Comparison of ENCODE assay signal across 29 mouse cellular contexts in genomic region chr2:34605040-34605439, GRCm38 (mm10).
DNase-seq lines count a peak whose midpoint lies in the region; ATAC-seq and TF ChIP-seq lines count a peak whose summit lies in the region.
"Had no signal": no experiment of that assay in that cellular context is flagged by ENCODE, and none has a peak within 500 bp of the region (broad histone marks: within the 10 kb centered on the region; RNA-seq: fewer than 3 reads in every experiment).

No protein-coding gene starts in this region.

- no peaks in the 10 kb centered on the region for H3K27me3 ChIP-seq in intestine, postnatal 0 days (replicated peaks; ENCODE audit: control insufficient read depth, insufficient read depth, low read length)
- H3K27me3 ChIP-seq in intestine, embryonic 16.5 days (replicated peaks; ENCODE audit: control insufficient read depth, insufficient read depth, low read length): no peaks in the 10 kb centered on the region
- no peaks in the 10 kb centered on the region for H3K27me3 ChIP-seq in stomach, postnatal 0 days (ENCODE audit: control insufficient read depth, insufficient read depth, low read length)
- H3K27me3 ChIP-seq: kidney, embryonic 15.5 days; limb, embryonic 15.5 days; liver, embryonic 13.5 days; neural tube, embryonic 12.5 days had no signal

- H3K4me1 ChIP-seq in intestine, postnatal 0 days (replicated peaks; ENCODE audit: control insufficient read depth, insufficient read depth, low read length): 0 out of 2 replicates have a peak, but pooled peaks cover 4% of the 10 kb centered on the region
- peaks cover 15% of the 10 kb centered on the region; the same call in 1 of the 2 replicates for H3K4me1 ChIP-seq in intestine, embryonic 16.5 days (ENCODE audit: control insufficient read depth, insufficient read depth, low read length)
- H3K4me1 ChIP-seq in stomach, postnatal 0 days (replicated peaks; ENCODE audit: control insufficient read depth, insufficient read depth): no peaks in the 10 kb centered on the region
- H3K4me1 ChIP-seq: liver, embryonic 13.5 days had no signal

- no peak overlapping the region for H3K4me3 ChIP-seq in intestine, postnatal 0 days (ENCODE audit: low read depth, low read length)
- no peak overlapping the region for H3K4me3 ChIP-seq in intestine, embryonic 16.5 days (ENCODE audit: low read length)
- H3K4me3 ChIP-seq in stomach, postnatal 0 days (ENCODE audit: low read depth, low read length): no peak overlapping the region
- H3K4me3 ChIP-seq: erythroblast, embryonic 14.5 days; gastrocnemius, adult 2 months; kidney, embryonic 15.5 days; limb, embryonic 10.5 days; limb, embryonic 15.5 days; liver, embryonic 13.5 days; myocyte; neural tube, embryonic 12.5 days had no signal

- no peak overlapping the region for H3K27ac ChIP-seq in intestine, postnatal 0 days (ENCODE audit: low read depth, low read length)
- H3K27ac ChIP-seq in intestine, embryonic 16.5 days (ENCODE audit: low read length): no peak overlapping the region
- no peak overlapping the region for H3K27ac ChIP-seq in stomach, postnatal 0 days (replicated peaks)
- H3K27ac ChIP-seq: gastrocnemius, adult 2 months; hindbrain, embryonic 14.5 days; kidney, embryonic 15.5 days; limb, embryonic 15.5 days; liver, embryonic 13.5 days; neural tube, embryonic 12.5 days had no signal

- 52% methylated on average over 3 of the region's 3 CpGs for WGBS in intestine, postnatal 0 days
- 67% methylated on average over 3 of the region's 3 CpGs for WGBS in intestine, embryonic 16.5 days
- 50% methylated on average over 3 of the region's 3 CpGs for WGBS in stomach, postnatal 0 days

- H3K9me3 ChIP-seq in intestine, postnatal 0 days (ENCODE audit: control insufficient read depth): no peaks in the 10 kb centered on the region
- no peaks in the 10 kb centered on the region for H3K9me3 ChIP-seq in intestine, embryonic 16.5 days (ENCODE audit: control insufficient read depth, low read length)
- H3K9me3 ChIP-seq in stomach, postnatal 0 days (ENCODE audit: control insufficient read depth, low read length): no peaks in the 10 kb centered on the region
- H3K9me3 ChIP-seq: kidney, embryonic 15.5 days; limb, embryonic 10.5 days; limb, embryonic 15.5 days; liver, embryonic 13.5 days; neural tube, embryonic 12.5 days had no signal

- peaks cover 3% of the 10 kb centered on the region; the same call in 1 of the 2 replicates for H3K36me3 ChIP-seq in intestine, postnatal 0 days (ENCODE audit: control insufficient read depth, insufficient read depth)
- no peaks in the 10 kb centered on the region for H3K36me3 ChIP-seq in intestine, embryonic 16.5 days (ENCODE audit: control insufficient read depth, insufficient read depth, low read length)
- no peaks in the 10 kb centered on the region for H3K36me3 ChIP-seq in stomach, postnatal 0 days (ENCODE audit: control insufficient read depth, insufficient read depth, low read length)
- H3K36me3 ChIP-seq: limb, embryonic 15.5 days had no signal

- no peak overlapping the region for H3K4me2 ChIP-seq in intestine, postnatal 0 days (replicated peaks; ENCODE audit: low read depth)
- H3K4me2 ChIP-seq in intestine, embryonic 16.5 days (ENCODE audit: low read depth, low read length): no peak overlapping the region
- H3K4me2 ChIP-seq in stomach, postnatal 0 days (replicated peaks; ENCODE audit: low read depth): no peak overlapping the region
- H3K4me2 ChIP-seq: hindbrain, embryonic 14.5 days; kidney, embryonic 15.5 days; limb, embryonic 15.5 days; liver, embryonic 13.5 days; midbrain, embryonic 11.5 days; neural tube, embryonic 12.5 days had no signal

- TF ChIP-seq EP300 in stomach, postnatal 0 days (optimal IDR thresholded peaks at IDR 0.05): no peak

- DNase-seq in adrenal gland, adult 8-10 months: peak; percentile 46
- DNase-seq in adrenal gland, postnatal 25 days: no peak
- peak; percentile 54 for DNase-seq in ES-CJ7 (ENCODE audit: low read depth, low spot score)
- DNase-seq in stomach, postnatal 0 days (ENCODE audit: low spot score): no peak
- DNase-seq: cerebellum, adult 2 months; cerebellum, postnatal 14 days; gastrocnemius, adult 2 months; gastrocnemius, postnatal 36 days; kidney, adult 18-20 months; layer of hippocampus, postnatal 36 days; liver, embryonic 13.5 days; lung, adult 2 months; lung, postnatal 14 days; right cerebral cortex, adult 18-20 months; thymus, adult 2 months; thymus, postnatal 36 days had no signal

- TF ChIP-seq CTCF in intestine, postnatal 0 days (IDR thresholded peaks at IDR 0.05; ENCODE audit: low read depth): peak; percentile 29
- peak; percentile 47 for TF ChIP-seq CTCF in stomach, postnatal 0 days (IDR thresholded peaks at IDR 0.05; ENCODE audit: low read depth)

- H3K9ac ChIP-seq in intestine, postnatal 0 days (ENCODE audit: low read depth, low read length): no peak overlapping the region
- H3K9ac ChIP-seq in intestine, embryonic 16.5 days (ENCODE audit: low read depth, low read length): no peak overlapping the region
- no peak overlapping the region for H3K9ac ChIP-seq in stomach, postnatal 0 days (ENCODE audit: low read length)
- H3K9ac ChIP-seq: hindbrain, embryonic 14.5 days; kidney, embryonic 15.5 days; limb, embryonic 15.5 days; liver, embryonic 13.5 days; neural tube, embryonic 12.5 days had no signal

- ATAC-seq in intestine, postnatal 0 days: no peak
- ATAC-seq in intestine, embryonic 16.5 days: no peak
- no peak for ATAC-seq in stomach, postnatal 0 days (ENCODE audit: low FRiP score, low TSS enrichment)
- ATAC-seq in megakaryocyte, adult 5-6 weeks (ENCODE audit: poor library complexity, severe bottlenecking): no peak
- ATAC-seq: forebrain, embryonic 16.5 days; midbrain, embryonic 16.5 days had no signal

Comparison
In these comparisons a context has a peak if more than half of its experiments do, and no peak if none do; other contexts are left out.
1. DNase-seq: peak in adrenal gland, adult 8-10 months (single experiment) and ES-CJ7 (single experiment); none in adrenal gland, postnatal 25 days (single experiment) and stomach, postnatal 0 days (single experiment).